Mouse (Mus musculus) heart, adult 2 months (tissue): ENCODE results near the gene Hspa8. TPM values are rescaled to one million over a fixed set of nuclear protein-coding genes. Genes with fewer than 3 reads are reported as not detected.

Source experiments
- DNase-seq, 2 experiments: peaks; one replicate each; pipeline ENCODE4 v3.0.0; 2021
- H3K27ac ChIP-seq: fragments of 200-600 bp; 2 replicates; pipeline ENCODE4 v1.8.1; 2022
- H3K27me3 ChIP-seq: fragments of 200-500 bp; 2 replicates; pipeline ENCODE4 v1.6.1; 2012; ENCODE audit warnings: mild to moderate bottlenecking, low read length, inconsistent platforms, mixed read lengths; ENCODE audit not compliant: control insufficient read depth, insufficient read depth
- H3K36me3 ChIP-seq: fragments of 200-500 bp; 2 replicates; pipeline ENCODE4 v1.6.1; 2012; ENCODE audit warnings: low read length, inconsistent platforms; ENCODE audit not compliant: control insufficient read depth, insufficient read depth
- H3K4me1 ChIP-seq: fragments of 200-500 bp; 2 replicates; pipeline ENCODE4 v1.6.1; 2011; ENCODE audit warnings: low read length; ENCODE audit not compliant: control insufficient read depth, insufficient read depth
- H3K4me3 ChIP-seq: fragments of 200-600 bp; 2 replicates; pipeline ENCODE4 v1.8.1; 2022
- H3K79me2 ChIP-seq: fragments of 200-500 bp; replicated peaks from 2 replicates; pipeline ENCODE4 v1.6.1; 2012; ENCODE audit warnings: mild to moderate bottlenecking, inconsistent platforms, low read length, moderate library complexity, mixed read lengths; ENCODE audit not compliant: control insufficient read depth, insufficient read depth
- H3K9ac ChIP-seq: fragments of 200-500 bp; 2 replicates; pipeline ENCODE4 v1.6.1; 2012; ENCODE audit warnings: low read depth, mild to moderate bottlenecking, control low read depth, inconsistent platforms, low read length, mixed read lengths
- CTCF ChIP-seq: fragments of 200-600 bp; IDR thresholded peaks from 2 replicates; pipeline ENCODE4 v1.8.1; 2022; ENCODE audit warnings: antibody characterized with exemption, mild to moderate bottlenecking, moderate library complexity
- EP300 ChIP-seq: fragments of 200-500 bp; IDR thresholded peaks from 2 replicates; pipeline ENCODE4 v1.6.1; 2011; ENCODE audit warnings: low read depth, low read length, control low read depth; ENCODE audit not compliant: insufficient read depth
- POLR2A ChIP-seq: fragments of 200-500 bp; IDR thresholded peaks from 2 replicates; pipeline ENCODE4 v1.6.1; 2011; ENCODE audit warnings: mild to moderate bottlenecking, low read depth, low read length, control low read depth; ENCODE audit not compliant: insufficient read depth
- WGBS: fragments of 180-500 bp; shearing (Covaris S2); methylation state at CpG from one replicate; pipeline ENCODE4 v1.1.7; 2018; 5-methylcytosine and 5-hydroxymethylcytosine counted together
- intact Hi-C: fragments of 180-260 bp; cut with DNase I; formaldehyde crosslinking; loops from one replicate; pipeline ENCODE4 v1.15.1; 2025
- polyA plus RNA-seq: library from polyadenylated mRNA; depleted of rRNA; stranded (reverse); fragments of >200 nt; gene quantifications from 2 replicates; pipeline ENCODE4 v1.2.3, GENCODE M21; 2012
- total RNA-seq, 2 experiments: library from RNA; stranded (reverse); gene quantifications; 2 replicates each; pipeline ENCODE4 v1.2.3; 2021

Gene Hspa8
- total and polyA plus RNA-seq, 3 experiments, result 1,540 to 2,007 (median 1,554) TPM

- 16% methylated on average over 2 of the region's 2 CpGs for WGBS
- H3K4me3 ChIP-seq, result peak overlapping the region; percentile 22; the same call in 1 of the 2 replicates
Measured at GRCm38 (mm10) chr9:40805263-40805662, 4.5 kb downstream of the Hspa8 start.

GRCm38 (mm10) chr9:40806440-40807288, 5.9 kb downstream of the Hspa8 start:
- H3K36me3 ChIP-seq, result peaks cover 44% of the 10 kb centered on the region
- H3K79me2 ChIP-seq, result no peaks in the 10 kb centered on the region; the same call in 1 of the 2 replicates
- H3K4me3 ChIP-seq, result no peak overlapping the region
- H3K4me1 ChIP-seq, result peaks cover 18% of the 10 kb centered on the region
- H3K27me3 ChIP-seq, result no peaks in the 10 kb centered on the region
- H3K27ac ChIP-seq, result peak overlapping the region; percentile 43; the same call in 1 of the 2 replicates
- peak overlapping the region; percentile 4 for H3K9ac ChIP-seq
- intact Hi-C loops, result no loop called here
- WGBS, result 18% methylated on average over 5 of the region's 5 CpGs
- DNase-seq, result peak; percentile 46 to 53
- TF ChIP-seq POLR2A, result no peak; the same call in 1 of the 2 replicates
- peak; percentile 62 for TF ChIP-seq CTCF
- 0 out of 2 replicates have a peak, but pooled peaks have one; percentile 12 for TF ChIP-seq EP300

More at GRCm38 (mm10) chr9:40805263-40805662, 4.5 kb downstream of the Hspa8 start:
- peaks cover 44% of the 10 kb centered on the region for H3K36me3 ChIP-seq
- no peaks in the 10 kb centered on the region for H3K27me3 ChIP-seq
- TF ChIP-seq CTCF (peak; percentile 75), POLR2A (peak; percentile 69), EP300 (no peak)
- no peaks in the 10 kb centered on the region; the same call in 1 of the 2 replicates for H3K79me2 ChIP-seq
- no peak overlapping the region; the same call in 1 of the 2 replicates for H3K27ac ChIP-seq
- peak overlapping the region; percentile 54; the same call in 1 of the 2 replicates for H3K9ac ChIP-seq
- peaks cover 18% of the 10 kb centered on the region for H3K4me1 ChIP-seq
- peak; percentile 58 to 64 for DNase-seq
- intact Hi-C loops, result loop anchor here (2.0 kb wide), 1 partner anchor 48 kb away; no protein-coding TSS in a partner anchor

GRCm38 (mm10) chr9:40807289-40807920, 6.6 kb downstream of the Hspa8 start:
- 11% methylated on average over 11 of the region's 11 CpGs for WGBS
- intact Hi-C loops, result no loop called here
- H3K27me3 ChIP-seq, result no peaks in the 10 kb centered on the region
- peak overlapping the region; percentile 43 for H3K27ac ChIP-seq
- no peak overlapping the region for H3K4me3 ChIP-seq
- H3K4me1 ChIP-seq, result peaks cover 18% of the 10 kb centered on the region
- TF ChIP-seq EP300, result no peak
- 0 out of 2 replicates have a peak, but pooled peaks have one; percentile 12 for TF ChIP-seq CTCF
- peak; percentile 19; the same call in 1 of the 2 replicates for TF ChIP-seq POLR2A
- peak in 1 of 2 experiments; percentile 61 for DNase-seq
- peaks cover 44% of the 10 kb centered on the region for H3K36me3 ChIP-seq
- H3K9ac ChIP-seq, result peak overlapping the region; percentile 37; the same call in 1 of the 2 replicates
- no peaks in the 10 kb centered on the region; the same call in 1 of the 2 replicates for H3K79me2 ChIP-seq

GRCm38 (mm10) chr9:40808061-40808906, 7.5 kb downstream of the Hspa8 start:
- DNase-seq, result no peak
- Histone ChIP-seq H3K27me3 (no peaks in the 10 kb centered on the region), H3K36me3 (peaks cover 39% of the 10 kb centered on the region), H3K4me3 (no peak overlapping the region), H3K9ac (no peak overlapping the region), H3K79me2 (no peaks in the 10 kb centered on the region; the same call in 1 of the 2 replicates), H3K27ac (no peak overlapping the region; the same call in 1 of the 2 replicates), H3K4me1 (peaks cover 18% of the 10 kb centered on the region)
- intact Hi-C loops, result no loop called here
- WGBS, result 52% methylated on average over 16 of the region's 16 CpGs
- TF ChIP-seq POLR2A (no peak), EP300 (no peak), CTCF (no peak)

GRCm38 (mm10) chr9:40808907-40809280, 8.1 kb downstream of the Hspa8 start:
- Histone ChIP-seq H3K79me2 (no peaks in the 10 kb centered on the region; the same call in 1 of the 2 replicates), H3K27me3 (no peaks in the 10 kb centered on the region), H3K36me3 (peaks cover 34% of the 10 kb centered on the region), H3K9ac (no peak overlapping the region), H3K4me3 (no peak overlapping the region), H3K27ac (no peak overlapping the region), H3K4me1 (peaks cover 15% of the 10 kb centered on the region)
- DNase-seq, result no peak
- no peak for TF ChIP-seq CTCF
- no peak for TF ChIP-seq POLR2A
- no peak for TF ChIP-seq EP300
- intact Hi-C loops, result no loop called here
- WGBS, result 81% methylated on average over 8 of the region's 8 CpGs
